Mouse (Mus musculus) embryonic facial prominence, embryonic 11.5 days (tissue): ENCODE measurements around the gene Rrm2. TPM values are rescaled to one million over a fixed set of nuclear protein-coding genes. Genes with fewer than 3 reads are reported as not detected.
"Not testable (repeated sequence)": the region's sequence is repeated elsewhere in the genome, so short reads cannot be mapped to it uniquely, and the experiment has no call there.

Experiments
- ATAC-seq: fragments of 200-750 bp; cut with Nextera tagmentation; replicated peaks from 2 replicates; pipeline ENCODE4 v1.8.0; 2017; ENCODE audit warnings: low read depth; ENCODE audit not compliant: insufficient number of reproducible peaks, low FRiP score, low TSS enrichment
- DNase-seq: peaks from one replicate; pipeline ENCODE4 v3.0.0-alpha.2; 2015; ENCODE audit warnings: low spot score
- H3K27ac ChIP-seq: fragments of 300-500 bp; sonication (generic); replicated peaks from 2 replicates; pipeline ENCODE4 v1.5.1; 2014; ENCODE audit warnings: mild to moderate bottlenecking, low read depth, low read length, control low read depth
- H3K27me3 ChIP-seq: fragments of 300-500 bp; sonication (generic); 2 replicates; pipeline ENCODE4 v1.6.1; 2014; ENCODE audit warnings: mild to moderate bottlenecking, low read length, moderate library complexity, mixed read lengths; ENCODE audit not compliant: control insufficient read depth, insufficient read depth
- H3K36me3 ChIP-seq: fragments of 300-500 bp; sonication (generic); replicated peaks from 2 replicates; pipeline ENCODE4 v1.6.1; 2014; ENCODE audit warnings: low read depth, mild to moderate bottlenecking, low read length, moderate library complexity, mixed read lengths; ENCODE audit not compliant: control insufficient read depth, insufficient read depth
- H3K4me1 ChIP-seq: fragments of 300-500 bp; sonication (generic); 2 replicates; pipeline ENCODE4 v1.6.1; 2014; ENCODE audit warnings: low read length, mixed read lengths; ENCODE audit not compliant: control insufficient read depth, insufficient read depth
- H3K4me2 ChIP-seq: fragments of 300-500 bp; sonication (generic); 2 replicates; pipeline ENCODE4 v1.6.1; 2014; ENCODE audit warnings: low read depth, mild to moderate bottlenecking, control low read depth, low read length, moderate library complexity
- H3K4me3 ChIP-seq: fragments of 300-500 bp; sonication (generic); 2 replicates; pipeline ENCODE4 v1.5.1; 2014; ENCODE audit warnings: low read depth, low read length, control low read depth
- H3K9ac ChIP-seq: fragments of 300-500 bp; sonication (generic); replicated peaks from 2 replicates; pipeline ENCODE4 v1.6.1; 2014; ENCODE audit warnings: mild to moderate bottlenecking, control low read depth, low read length
- H3K9me3 ChIP-seq: fragments of 300-500 bp; sonication (generic); replicated peaks from 2 replicates; pipeline ENCODE4 v1.6.1; 2016; ENCODE audit warnings: mild to moderate bottlenecking, low read length, inconsistent platforms, mixed read lengths; ENCODE audit not compliant: control insufficient read depth
- WGBS: fragments of 180-500 bp; shearing (Covaris S2); extraction: QIAGEN DNeasy Blood & Tissue Kit; methylation state at CpG from one replicate; pipeline ENCODE4 v1.1.7; 2014; 5-methylcytosine and 5-hydroxymethylcytosine counted together
- polyA plus RNA-seq: library from polyadenylated mRNA; unstranded; fragments of >200 nt; fragmentation: Nextera tagmentation; extraction: Ambion mirVana; gene quantifications from 2 replicates; pipeline ENCODE4 v1.2.1, GENCODE M21; 2014

Rrm2 gene
- polyA plus RNA-seq, 1 experiment from 2014 or later: 431 TPM

DNA sequence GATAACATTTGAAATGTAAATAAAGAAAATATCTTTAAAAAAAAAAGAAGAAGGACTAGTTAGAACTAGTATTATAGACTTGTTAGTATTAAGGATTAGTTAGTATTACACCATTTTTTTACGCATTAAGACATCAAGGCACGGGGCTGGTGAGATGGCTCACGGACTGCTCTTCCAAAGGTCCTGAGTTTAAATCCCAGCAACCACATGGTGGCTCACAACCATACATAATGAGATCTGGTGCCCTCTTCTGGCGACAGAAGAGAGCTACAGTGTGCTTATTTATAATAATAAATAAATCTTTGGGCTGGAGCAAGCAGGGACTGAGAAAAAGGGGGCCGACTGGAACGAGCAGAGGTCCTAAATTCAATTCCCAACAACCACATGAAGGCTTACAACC, 33.5 kb downstream of the Rrm2 start:
- H3K27ac ChIP-seq, H3K4me2 ChIP-seq, DNase-seq, H3K4me1 ChIP-seq, H3K36me3 ChIP-seq, H3K9ac ChIP-seq, H3K4me3 ChIP-seq, H3K27me3 ChIP-seq, H3K9me3 ChIP-seq, ATAC-seq: not testable (repeated sequence)
- 65% methylated on average over 6 of the region's 6 CpGs for WGBS

- H3K36me3 ChIP-seq: no peaks in the 10 kb centered on the region
- 52% methylated on average over 1 of the region's 1 CpGs for WGBS
- ATAC-seq: no peak
Observed at GRCm38 (mm10) chr12:24744309-24744708, 36.3 kb downstream of the Rrm2 start.

DNA sequence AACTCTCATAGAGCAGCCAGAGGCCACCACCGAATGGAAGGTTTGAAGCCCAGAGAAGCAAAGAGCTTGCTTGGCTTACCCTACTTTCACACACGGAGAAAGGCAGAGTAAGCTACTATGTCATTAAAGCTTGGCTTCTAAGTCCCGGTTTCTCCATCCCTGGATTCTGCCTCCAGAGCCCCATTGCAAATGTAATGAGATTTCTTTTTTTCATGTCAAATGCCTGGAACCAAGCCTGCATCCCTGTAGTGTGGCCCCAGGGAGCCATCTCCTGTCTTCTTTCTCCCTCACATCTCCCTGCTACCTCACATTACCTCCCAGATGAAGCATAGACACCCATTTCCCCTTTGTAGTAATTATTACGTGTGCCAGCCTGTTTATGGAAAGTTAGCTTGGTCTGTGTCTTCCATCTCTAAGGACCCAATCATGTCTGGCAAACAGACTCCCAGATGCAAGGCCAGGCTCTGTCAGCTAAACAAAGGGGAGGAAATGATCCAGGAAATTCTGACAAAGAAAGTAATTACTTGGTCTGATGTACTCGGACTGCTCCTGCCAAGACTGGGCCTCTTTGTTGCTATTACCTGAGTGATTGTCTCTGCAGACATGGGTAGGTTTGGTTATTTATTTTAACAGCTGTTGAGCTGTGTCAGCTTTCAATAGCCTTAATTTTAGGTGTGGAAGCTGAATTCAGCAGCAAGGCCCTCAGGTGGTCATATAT, 38.7 kb downstream of the Rrm2 start:
- Histone ChIP-seq H3K4me1 (no peaks in the 10 kb centered on the region), H3K27me3 (no peaks in the 10 kb centered on the region), H3K36me3 (no peaks in the 10 kb centered on the region), H3K9ac (no peak overlapping the region), H3K4me3 (no peak overlapping the region), H3K27ac (no peak overlapping the region), H3K4me2 (no peak overlapping the region), H3K9me3 (no peaks in the 10 kb centered on the region)
- ATAC-seq (no peak), DNase-seq (no peak)
- WGBS: 59% methylated on average over 5 of the region's 5 CpGs

More at GRCm38 (mm10) chr12:24744309-24744708, 36.3 kb downstream of the Rrm2 start:
- H3K27ac ChIP-seq: no peak overlapping the region
- no peaks in the 10 kb centered on the region for H3K4me1 ChIP-seq
- H3K4me3 ChIP-seq: no peak overlapping the region
- H3K9me3 ChIP-seq: no peaks in the 10 kb centered on the region
- no peak for DNase-seq
- H3K27me3 ChIP-seq: no peaks in the 10 kb centered on the region
- no peak overlapping the region for H3K9ac ChIP-seq
- no peak overlapping the region for H3K4me2 ChIP-seq

- DNase-seq: no peak
- H3K27ac ChIP-seq: no peak overlapping the region
Observed at GRCm38 (mm10) chr12:24747297-24747696, 39.3 kb downstream of the Rrm2 start.

GRCm38 (mm10) chr12:24750521-24750920, 42.5 kb downstream of the Rrm2 start:
- no peak overlapping the region for H3K4me3 ChIP-seq
- H3K4me1 ChIP-seq: no peaks in the 10 kb centered on the region
- no peak overlapping the region for H3K4me2 ChIP-seq
- no peaks in the 10 kb centered on the region for H3K36me3 ChIP-seq
- 94% methylated on average over 6 of the region's 6 CpGs for WGBS
- H3K9ac ChIP-seq: no peak overlapping the region
- no peaks in the 10 kb centered on the region for H3K9me3 ChIP-seq
- ATAC-seq: no peak
- DNase-seq: no peak
- H3K27ac ChIP-seq: no peak overlapping the region
- no peaks in the 10 kb centered on the region for H3K27me3 ChIP-seq

More at GRCm38 (mm10) chr12:24747297-24747696, 39.3 kb downstream of the Rrm2 start:
- Histone ChIP-seq H3K4me3 (no peak overlapping the region), H3K27me3 (no peaks in the 10 kb centered on the region), H3K4me2 (no peak overlapping the region), H3K4me1 (no peaks in the 10 kb centered on the region), H3K9ac (no peak overlapping the region), H3K9me3 (no peaks in the 10 kb centered on the region), H3K36me3 (no peaks in the 10 kb centered on the region)
- ATAC-seq: no peak
- WGBS: 66% methylated on average over 8 of the region's 8 CpGs

GRCm38 (mm10) chr12:24753680-24754079, 45.6 kb downstream of the Rrm2 start:
- no peak for ATAC-seq

GRCm38 (mm10) chr12:24754693-24755092, 46.7 kb downstream of the Rrm2 start:
- Histone ChIP-seq H3K36me3 (no peaks in the 10 kb centered on the region), H3K9me3 (no peaks in the 10 kb centered on the region), H3K9ac (no peak overlapping the region), H3K4me2 (no peak overlapping the region), H3K4me1 (no peaks in the 10 kb centered on the region), H3K4me3 (no peak overlapping the region), H3K27ac (no peak overlapping the region), H3K27me3 (no peaks in the 10 kb centered on the region)
- DNase-seq (no peak), ATAC-seq (no peak)
- WGBS: 45% methylated on average over 5 of the region's 5 CpGs

More at GRCm38 (mm10) chr12:24753680-24754079, 45.6 kb downstream of the Rrm2 start:
- H3K27me3 ChIP-seq: no peaks in the 10 kb centered on the region
- H3K4me3 ChIP-seq: no peak overlapping the region
- no peaks in the 10 kb centered on the region for H3K9me3 ChIP-seq
- H3K9ac ChIP-seq: no peak overlapping the region
- no peaks in the 10 kb centered on the region for H3K36me3 ChIP-seq
- H3K4me1 ChIP-seq: no peaks in the 10 kb centered on the region
- no peak for DNase-seq
- H3K27ac ChIP-seq: no peak overlapping the region
- no peak overlapping the region for H3K4me2 ChIP-seq
- 82% methylated on average over 4 of the region's 4 CpGs for WGBS

- no peak for ATAC-seq
- Histone ChIP-seq H3K9me3 (no peaks in the 10 kb centered on the region), H3K36me3 (no peaks in the 10 kb centered on the region), H3K4me1 (no peaks in the 10 kb centered on the region), H3K4me2 (no peak overlapping the region), H3K27ac (no peak overlapping the region), H3K27me3 (no peaks in the 10 kb centered on the region), H3K9ac (no peak overlapping the region), H3K4me3 (no peak overlapping the region)
- no peak for DNase-seq
- 91% methylated on average over 9 of the region's 9 CpGs for WGBS
Observed at GRCm38 (mm10) chr12:24755471-24755870, 47.4 kb downstream of the Rrm2 start.
